Comparison of ENCODE assay signal across 8 mouse cellular contexts in genomic region chr5:74175526-74176270, GRCm38 (mm10). TPM values are rescaled to one million over a fixed set of nuclear protein-coding genes. Genes with fewer than 3 reads are reported as not detected.
DNase-seq lines count a peak whose midpoint lies in the region; ATAC-seq lines count a peak whose summit lies in the region.

No protein-coding gene starts in this region.

- DNase-seq in lung, adult 18-20 months: no peak
- DNase-seq in fibroblast of lung, adult 2 months (ENCODE audit: low read depth): peak; percentile 64
- peak; percentile 51 for DNase-seq in heart, postnatal 25 days (ENCODE audit: low spot score)
- no peak for DNase-seq in spleen, adult 12 weeks (ENCODE audit: low spot score)
- DNase-seq in adrenal gland, adult 18-20 months (ENCODE audit: low spot score in 2 of 2): no peak
- no peak for DNase-seq in layer of hippocampus, postnatal 36 days

- peak overlapping the region; percentile 75 for H3K27ac ChIP-seq in lung, embryonic 16.5 days (ENCODE audit: low read length)
- H3K27ac ChIP-seq in limb, embryonic 12.5 days: peak overlapping the region; percentile 97

- H3K9ac ChIP-seq in lung, embryonic 16.5 days (ENCODE audit: low read length): 0 out of 2 replicates have a peak overlapping the region, but pooled peaks have one; percentile 1
- H3K9ac ChIP-seq in limb, embryonic 12.5 days (replicated peaks): no peak overlapping the region

- intact Hi-C loops in heart, postnatal 25 days (cut with DNase I): loop anchor here (5.0 kb wide), 1 partner anchor 328 kb away; no protein-coding TSS in a partner anchor

- WGBS in lung, embryonic 16.5 days: 21% methylated on average over 14 of the region's 14 CpGs
- WGBS in limb, embryonic 12.5 days: 28% methylated on average over 14 of the region's 14 CpGs

- ATAC-seq in lung, embryonic 16.5 days (ENCODE audit: low read depth): peak; percentile 32
- peak; percentile 77 for ATAC-seq in limb, embryonic 12.5 days (ENCODE audit: insufficient number of reproducible peaks, insufficient read depth, low FRiP score, low TSS enrichment, low read depth)

- H3K36me3 ChIP-seq in lung, embryonic 16.5 days (ENCODE audit: control insufficient read depth, insufficient read depth, low read length): no peaks in the 10 kb centered on the region
- H3K36me3 ChIP-seq in limb, embryonic 12.5 days: no peaks in the 10 kb centered on the region

- no peaks in the 10 kb centered on the region for H3K27me3 ChIP-seq in lung, embryonic 16.5 days (ENCODE audit: control insufficient read depth, insufficient read depth, low read depth, low read length)
- H3K27me3 ChIP-seq in limb, embryonic 12.5 days: no peaks in the 10 kb centered on the region

- peaks cover 28% of the 10 kb centered on the region for H3K4me1 ChIP-seq in lung, embryonic 16.5 days (replicated peaks; ENCODE audit: control insufficient read depth, insufficient read depth, low read length)
- peaks cover 77% of the 10 kb centered on the region for H3K4me1 ChIP-seq in limb, embryonic 12.5 days (replicated peaks)

- H3K4me2 ChIP-seq in lung, embryonic 16.5 days (ENCODE audit: low read depth, low read length): peak overlapping the region; percentile 25; the same call in 1 of the 2 replicates
- peak overlapping the region; percentile 25 for H3K4me2 ChIP-seq in limb, embryonic 12.5 days

- H3K4me3 ChIP-seq in lung, embryonic 16.5 days (ENCODE audit: low read length): no peak overlapping the region
- H3K4me3 ChIP-seq in limb, embryonic 12.5 days (replicated peaks): 0 out of 2 replicates have a peak overlapping the region, but pooled peaks have one; percentile 7

- H3K9me3 ChIP-seq in lung, embryonic 16.5 days (ENCODE audit: control insufficient read depth, low read length): no peaks in the 10 kb centered on the region
- no peaks in the 10 kb centered on the region for H3K9me3 ChIP-seq in limb, embryonic 12.5 days

RNA-seq across cellular contexts. Expression of gene Rasl11b, which starts 19.4 kb away (rescaled TPM):
- 182 and 188 TPM in 2 replicates for polyA plus RNA-seq in lung, embryonic 16.5 days (2015; fragmentation: Nextera tagmentation; extraction: Ambion mirVana)
- 10 to 100 TPM; 35.8 to 50.2 TPM for total RNA-seq in heart, postnatal 25 days (2021)
- 156 and 176 TPM in 2 replicates for polyA plus RNA-seq in limb, embryonic 12.5 days (2016; fragmentation: Nextera tagmentation; extraction: Ambion mirVana)
- total RNA-seq in adrenal gland, adult 18-20 months (2021): 10 to 100 TPM; 20.2 to 23.0 TPM
- 10 to 100 TPM; 72.7 to 74.2 TPM for total RNA-seq in layer of hippocampus, postnatal 36 days (2021)

Comparison
In these comparisons a context has a peak if more than half of its experiments do, and no peak if none do; other contexts are left out.
1. DNase-seq: peak in fibroblast of lung, adult 2 months (single experiment) and heart, postnatal 25 days (single experiment); none in lung, adult 18-20 months (0 of 2), spleen, adult 12 weeks (single experiment), adrenal gland, adult 18-20 months (0 of 2) and layer of hippocampus, postnatal 36 days (0 of 2).